Mouse (Mus musculus) testis, adult 2 months (tissue): ENCODE results near the gene Hsd17b6.

Experiments used
- CTCF ChIP-seq: fragments of 200-500 bp; IDR thresholded peaks from 2 replicates; pipeline ENCODE4 v1.5.1; 2012; ENCODE audit warnings: low read depth, mild to moderate bottlenecking, inconsistent platforms, low read length, moderate library complexity; ENCODE audit not compliant: control insufficient read depth, insufficient read depth, insufficient replicate concordance
- POLR2A ChIP-seq: fragments of 200-500 bp; IDR thresholded peaks from 2 replicates; pipeline ENCODE4 v1.6.1; 2012; ENCODE audit warnings: low read depth, mild to moderate bottlenecking, inconsistent platforms, low read length, moderate library complexity; ENCODE audit not compliant: control insufficient read depth

GRCm38 (mm10) chr10:127969820-127970219, 37.6 kb downstream of the Hsd17b6 start:
- TF ChIP-seq CTCF = no peak
- no peak for TF ChIP-seq POLR2A
